Mouse (Mus musculus): Measurements from ENCODE around the gene Wfdc21.

DNA sequence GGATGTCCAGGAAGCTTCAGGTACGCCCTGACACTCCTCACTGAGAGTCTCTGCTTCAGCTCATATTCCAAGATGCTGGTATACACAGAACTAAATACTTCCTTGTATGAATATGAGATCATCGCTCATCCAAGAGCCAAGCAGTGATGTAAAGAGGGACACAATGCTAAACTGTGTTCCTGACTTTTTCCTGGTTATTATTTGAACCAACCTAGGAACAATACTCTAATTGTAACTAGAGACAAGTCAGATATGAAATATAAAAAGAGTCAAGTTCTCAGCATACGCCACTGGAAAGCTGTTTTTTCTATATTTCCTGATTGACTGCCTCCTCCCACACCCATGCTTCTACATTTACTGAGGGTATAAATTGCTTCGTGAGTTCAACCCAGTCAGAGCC lies 38.0 kb upstream of the Wfdc21 start, which contains the start of gene Wfdc18:
- TF ChIP-seq POLR2A (IDR thresholded peaks at IDR 0.05; ENCODE audit: borderline replicate concordance, extremely low read depth, insufficient read depth, insufficient read length, poor library complexity, severe bottlenecking) (no peak), CTCF (IDR thresholded peaks at IDR 0.05; ENCODE audit: borderline replicate concordance, extremely low read depth, insufficient read depth, insufficient read length) (no peak)

All from brain, embryonic 14.5 days (tissue).